Mouse (Mus musculus) lung, adult 2 months (tissue): ENCODE measurements around the gene Cbx6.

Source experiments
- CTCF ChIP-seq: fragments of 200-500 bp; IDR thresholded peaks from 2 replicates; pipeline ENCODE4 v1.5.1; 2011; ENCODE audit warnings: mild to moderate bottlenecking, low read length, control low read depth; ENCODE audit not compliant: insufficient read depth
- POLR2A ChIP-seq: fragments of 200-500 bp; IDR thresholded peaks from 2 replicates; pipeline ENCODE4 v1.6.1; 2011; ENCODE audit warnings: low read depth, mild to moderate bottlenecking, control low read depth, low read length, borderline replicate concordance; ENCODE audit errors: extremely low read depth

DNA sequence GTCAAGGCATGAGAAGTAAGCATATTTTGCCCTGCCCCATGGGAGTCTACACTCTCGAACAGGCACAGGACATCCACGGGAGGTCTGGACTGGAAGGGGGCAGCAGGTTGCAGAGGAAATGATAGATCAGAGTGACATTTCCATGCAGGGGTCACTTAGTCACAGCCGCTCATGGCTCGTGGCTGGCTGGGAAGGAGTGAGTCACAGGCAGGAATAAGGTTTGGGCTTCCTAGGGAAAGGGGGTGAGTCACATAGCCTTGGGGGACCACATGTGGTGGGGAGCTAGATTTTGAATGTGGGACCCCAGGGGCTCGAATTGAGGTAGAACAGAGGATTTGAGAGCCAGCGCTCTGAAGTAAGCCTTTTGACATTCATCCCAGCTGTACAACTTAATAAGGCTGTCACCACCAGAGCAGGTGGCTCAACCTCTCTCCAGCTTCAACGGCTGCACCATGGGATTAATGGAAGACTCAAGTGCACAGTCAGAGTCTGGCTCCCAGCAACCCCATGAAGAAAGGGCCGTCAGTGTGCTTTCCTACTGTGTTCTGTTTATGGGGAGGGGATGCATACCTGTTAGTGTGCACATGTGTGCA is 20.7 kb downstream of the Cbx6 start:
- TF ChIP-seq POLR2A (no peak), CTCF (no peak)
